Mouse (Mus musculus) lung, adult 2 months (tissue): ENCODE results near the gene Spns2.

ENCODE experiments used
- CTCF ChIP-seq: fragments of 200-500 bp; IDR thresholded peaks from 2 replicates; pipeline ENCODE4 v1.5.1; 2011; ENCODE audit warnings: mild to moderate bottlenecking, low read length, control low read depth; ENCODE audit not compliant: insufficient read depth
- POLR2A ChIP-seq: fragments of 200-500 bp; IDR thresholded peaks from 2 replicates; pipeline ENCODE4 v1.6.1; 2011; ENCODE audit warnings: low read depth, mild to moderate bottlenecking, control low read depth, low read length, borderline replicate concordance; ENCODE audit errors: extremely low read depth

DNA sequence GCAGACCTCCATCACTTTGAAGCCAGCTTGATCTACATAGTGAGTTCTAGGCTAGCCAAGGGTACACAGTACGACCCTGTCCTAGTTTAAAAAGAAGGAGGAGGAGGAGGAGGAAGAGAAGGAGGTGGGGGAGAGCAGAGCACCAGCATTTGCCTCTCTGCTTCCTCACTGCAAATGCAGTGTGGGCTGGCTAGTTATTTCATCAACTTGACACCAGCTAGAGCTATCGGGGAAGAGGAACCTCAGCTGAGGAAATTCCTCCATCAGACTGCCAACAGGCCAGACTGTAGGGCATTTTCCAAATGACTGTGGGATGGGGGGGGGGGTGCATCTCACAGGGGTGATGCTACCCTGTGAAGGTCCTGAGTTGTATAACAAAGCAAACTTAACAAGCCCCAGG is 28.7 kb upstream of the Spns2 start:
- TF ChIP-seq POLR2A (no peak), CTCF (no peak)
